Mouse (Mus musculus) heart, embryonic 12.5 days (tissue): ENCODE measurements at regions not wholly inside any gene's neighbourhood (a gene's known extent, or its start where the extent isn't known, plus 50 kb on each side); places are given as distances from the start of the nearest gene placed in this dataset.
A peak's percentile ranks its signal among the peaks of the same experiment; 100 is the strongest.
"Not testable (repeated sequence)": the region's sequence is repeated elsewhere in the genome, so short reads cannot be mapped to it uniquely, and the experiment has no call there.

Experiments
- ATAC-seq: fragments of 200-750 bp; cut with Nextera tagmentation; 2 replicates; pipeline ENCODE4 v1.8.0; 2017; ENCODE audit warnings: moderate TSS enrichment, moderate library complexity; ENCODE audit not compliant: insufficient number of reproducible peaks, low FRiP score
- H3K27ac ChIP-seq: fragments of 300-500 bp; sonication (generic); 2 replicates; pipeline ENCODE4 v1.5.1; 2016; ENCODE audit warnings: mild to moderate bottlenecking, moderate library complexity; ENCODE audit not compliant: poor library complexity, severe bottlenecking
- H3K27me3 ChIP-seq: fragments of 300-500 bp; sonication (generic); replicated peaks from 2 replicates; pipeline ENCODE4 v1.6.1; 2016; ENCODE audit warnings: mild to moderate bottlenecking, moderate library complexity
- H3K36me3 ChIP-seq: fragments of 300-500 bp; sonication (generic); 2 replicates; pipeline ENCODE4 v1.6.1; 2016; ENCODE audit warnings: mild to moderate bottlenecking, moderate library complexity
- H3K4me1 ChIP-seq: fragments of 300-500 bp; sonication (generic); replicated peaks from 2 replicates; pipeline ENCODE4 v1.6.1; 2016; ENCODE audit warnings: mild to moderate bottlenecking
- H3K4me2 ChIP-seq: fragments of 300-500 bp; sonication (generic); 2 replicates; pipeline ENCODE4 v1.6.1; 2016; ENCODE audit warnings: mild to moderate bottlenecking, moderate library complexity
- H3K4me3 ChIP-seq: fragments of 300-500 bp; sonication (generic); 2 replicates; pipeline ENCODE4 v1.5.1; 2016; ENCODE audit warnings: mild to moderate bottlenecking
- H3K9ac ChIP-seq: fragments of 300-500 bp; sonication (generic); 2 replicates; pipeline ENCODE4 v1.6.1; 2016; ENCODE audit warnings: mild to moderate bottlenecking, moderate library complexity
- H3K9me3 ChIP-seq: fragments of 300-500 bp; sonication (generic); replicated peaks from 2 replicates; pipeline ENCODE4 v1.6.1; 2016; ENCODE audit warnings: mild to moderate bottlenecking, moderate library complexity
- WGBS: fragments of 180-500 bp; shearing (Covaris S2); methylation state at CpG from one replicate; pipeline ENCODE4 v1.1.7; 2016; 5-methylcytosine and 5-hydroxymethylcytosine counted together

GRCm38 (mm10) chrX:12296264-12297053 lies 136.3 kb upstream of the Bcor start:
- no peak overlapping the region for H3K9ac ChIP-seq
- ATAC-seq = no peak
- 50% methylated on average over 9 of the region's 9 CpGs for WGBS

GRCm38 (mm10) chrX:12298609-12299008 lies 138.5 kb upstream of the Bcor start:
- 78% methylated on average over 5 of the region's 5 CpGs for WGBS

More at GRCm38 (mm10) chrX:12296264-12297053, 136.3 kb upstream of the Bcor start:
- no peaks in the 10 kb centered on the region for H3K9me3 ChIP-seq
- H3K27me3 ChIP-seq = peaks cover 32% of the 10 kb centered on the region
- 0 out of 2 replicates have a peak, but pooled peaks cover 8% of the 10 kb centered on the region for H3K4me1 ChIP-seq
- no peak overlapping the region for H3K27ac ChIP-seq
- no peak overlapping the region for H3K4me2 ChIP-seq
- no peak overlapping the region for H3K4me3 ChIP-seq
- H3K36me3 ChIP-seq = no peaks in the 10 kb centered on the region

DNA sequence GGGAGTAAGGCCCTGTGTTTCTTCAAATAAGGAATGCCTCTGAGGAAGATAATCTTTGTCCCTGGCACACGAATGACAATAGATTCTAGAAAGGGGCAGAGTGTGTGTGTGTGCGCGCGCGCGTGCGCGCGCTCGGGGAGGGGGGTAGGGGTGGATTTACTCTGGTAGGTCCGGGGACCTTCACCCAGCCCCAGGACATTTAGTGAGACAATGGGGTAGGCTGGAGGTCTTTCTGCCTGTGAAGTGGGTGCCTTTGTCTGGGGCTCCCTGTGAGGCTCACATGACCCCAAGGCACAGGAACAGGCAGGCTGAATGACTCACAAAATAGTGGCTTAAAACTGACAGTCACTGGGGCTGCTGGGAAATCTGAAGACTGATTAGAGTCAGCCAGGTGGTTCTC lies 139.1 kb upstream of the Bcor start:
- Histone ChIP-seq H3K36me3 (no peaks in the 10 kb centered on the region), H3K9me3 (no peaks in the 10 kb centered on the region)
- WGBS = 84% methylated on average over 11 of the region's 11 CpGs

More at GRCm38 (mm10) chrX:12298609-12299008, 138.5 kb upstream of the Bcor start:
- Histone ChIP-seq H3K4me2 (no peak overlapping the region), H3K9ac (no peak overlapping the region), H3K27ac (no peak overlapping the region), H3K4me3 (no peak overlapping the region), H3K36me3 (no peaks in the 10 kb centered on the region), H3K9me3 (no peaks in the 10 kb centered on the region), H3K4me1 (0 out of 2 replicates have a peak, but pooled peaks cover 8% of the 10 kb centered on the region), H3K27me3 (peaks cover 16% of the 10 kb centered on the region)
- no peak for ATAC-seq

DNA sequence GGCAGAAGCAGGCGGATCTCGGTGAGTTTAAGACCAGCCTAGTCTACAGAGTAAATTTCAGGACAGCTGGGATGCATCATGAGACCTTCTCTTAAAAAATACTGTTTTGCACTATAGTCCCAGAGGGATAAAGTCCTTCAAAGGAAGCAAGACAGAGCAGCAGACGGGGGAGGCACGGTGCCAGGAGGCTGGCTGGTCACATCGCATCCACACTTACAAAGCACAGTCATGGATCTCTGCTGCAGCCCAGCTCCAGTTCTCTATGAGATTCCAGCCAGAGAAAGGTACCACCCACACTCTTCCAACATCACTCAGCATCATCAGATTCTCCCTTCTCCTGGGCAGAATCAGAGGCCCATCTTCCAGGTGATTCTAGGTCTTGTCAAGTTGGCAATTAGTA lies 144.5 kb upstream of the Bcor start:
- Histone ChIP-seq H3K27ac (no peak overlapping the region), H3K9ac (no peak overlapping the region), H3K36me3 (no peaks in the 10 kb centered on the region), H3K4me1 (no peaks in the 10 kb centered on the region), H3K9me3 (no peaks in the 10 kb centered on the region), H3K4me3 (no peak overlapping the region), H3K27me3 (no peaks in the 10 kb centered on the region; the same call in 1 of the 2 replicates), H3K4me2 (no peak overlapping the region)
- no peak for ATAC-seq
- 63% methylated on average over 5 of the region's 5 CpGs for WGBS

More for the DNA sequence above, 139.1 kb upstream of the Bcor start:
- Histone ChIP-seq H3K4me1 (0 out of 2 replicates have a peak, but pooled peaks cover 8% of the 10 kb centered on the region), H3K4me2 (no peak overlapping the region), H3K9ac (no peak overlapping the region), H3K4me3 (no peak overlapping the region), H3K27ac (no peak overlapping the region), H3K27me3 (peaks cover 13% of the 10 kb centered on the region)
- no peak for ATAC-seq

DNA sequence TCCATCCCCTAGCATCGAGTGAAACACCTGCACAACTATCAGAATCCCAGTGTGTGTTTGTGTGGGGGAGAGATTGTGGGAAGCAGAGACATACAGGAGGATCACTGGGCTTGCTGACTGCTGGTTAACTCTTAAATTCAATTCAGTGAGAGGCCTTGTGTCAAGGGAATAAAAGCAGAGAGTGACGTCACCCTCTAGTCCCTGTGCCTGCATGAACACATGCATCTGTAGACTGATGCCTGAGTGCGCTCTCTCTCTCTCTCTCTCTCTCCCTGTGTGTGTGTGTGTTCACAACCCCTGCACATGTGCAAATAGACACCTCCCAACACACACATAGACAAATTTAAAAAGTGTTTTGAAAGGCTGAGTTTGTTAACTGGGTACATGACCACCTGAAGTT lies 146.8 kb upstream of the Bcor start:
- 63% methylated on average over 3 of the region's 3 CpGs for WGBS
- no peaks in the 10 kb centered on the region for H3K4me1 ChIP-seq
- no peaks in the 10 kb centered on the region for H3K36me3 ChIP-seq
- H3K4me3 ChIP-seq = no peak overlapping the region
- no peaks in the 10 kb centered on the region for H3K9me3 ChIP-seq
- H3K27me3 ChIP-seq = no peaks in the 10 kb centered on the region; the same call in 1 of the 2 replicates
- no peak overlapping the region for H3K27ac ChIP-seq
- ATAC-seq = no peak
- H3K9ac ChIP-seq = no peak overlapping the region
- no peak overlapping the region for H3K4me2 ChIP-seq

DNA sequence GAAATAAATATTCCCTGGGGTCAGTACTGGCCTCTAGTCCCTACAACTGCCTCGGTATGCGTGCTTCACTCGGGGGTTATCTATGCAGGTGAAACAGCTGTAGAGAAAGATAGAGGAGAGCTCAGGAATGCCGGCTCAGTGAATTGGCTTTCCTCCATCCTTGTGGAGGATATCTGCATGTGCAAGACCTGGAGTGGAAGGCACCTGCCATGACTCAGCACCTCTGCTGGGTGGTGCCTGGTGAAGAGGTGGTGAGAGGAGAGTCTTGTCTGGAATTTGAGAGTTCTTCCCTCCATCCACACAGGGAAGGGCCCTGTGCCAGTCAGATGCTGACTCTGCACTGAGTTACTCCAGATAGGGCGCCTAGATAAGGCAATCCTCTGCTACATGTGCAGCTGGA lies 152.4 kb upstream of the Bcor start:
- Histone ChIP-seq H3K9ac (no peak overlapping the region), H3K36me3 (no peaks in the 10 kb centered on the region), H3K4me2 (no peak overlapping the region), H3K4me3 (no peak overlapping the region), H3K27ac (no peak overlapping the region), H3K27me3 (no peaks in the 10 kb centered on the region; the same call in 1 of the 2 replicates), H3K4me1 (0 out of 2 replicates have a peak, but pooled peaks cover 5% of the 10 kb centered on the region), H3K9me3 (0 out of 2 replicates have a peak, but pooled peaks cover 5% of the 10 kb centered on the region)
- ATAC-seq = peak; percentile 68
- 41% methylated on average over 5 of the region's 5 CpGs for whole genome bisulfite sequencing

DNA sequence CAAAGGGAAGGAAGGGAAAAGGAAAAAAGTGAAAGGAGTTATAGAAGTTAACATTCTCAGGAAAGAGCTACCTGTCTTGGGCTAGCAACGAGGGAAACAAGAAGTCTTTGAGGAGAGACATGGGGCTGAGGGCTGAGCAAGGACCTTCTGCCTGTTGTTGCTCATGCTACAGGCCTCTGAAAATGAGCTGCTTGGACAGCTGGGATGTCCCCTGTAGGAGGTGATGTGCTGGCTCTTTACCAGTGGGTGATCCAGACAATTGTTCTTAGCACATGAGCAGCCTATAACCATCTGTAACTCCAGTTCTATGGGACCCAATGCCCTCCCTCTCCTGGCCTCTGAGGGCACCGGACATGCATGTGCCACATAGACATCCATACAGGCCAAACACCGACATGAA lies 155.5 kb upstream of the Bcor start:
- Histone ChIP-seq H3K4me1 (0 out of 2 replicates have a peak, but pooled peaks cover 5% of the 10 kb centered on the region), H3K4me3 (no peak overlapping the region), H3K27ac (no peak overlapping the region), H3K4me2 (no peak overlapping the region), H3K36me3 (no peaks in the 10 kb centered on the region), H3K27me3 (no peaks in the 10 kb centered on the region), H3K9me3 (0 out of 2 replicates have a peak, but pooled peaks cover 5% of the 10 kb centered on the region), H3K9ac (no peak overlapping the region)
- no peak for ATAC-seq
- WGBS = 90% methylated on average over 3 of the region's 3 CpGs

DNA sequence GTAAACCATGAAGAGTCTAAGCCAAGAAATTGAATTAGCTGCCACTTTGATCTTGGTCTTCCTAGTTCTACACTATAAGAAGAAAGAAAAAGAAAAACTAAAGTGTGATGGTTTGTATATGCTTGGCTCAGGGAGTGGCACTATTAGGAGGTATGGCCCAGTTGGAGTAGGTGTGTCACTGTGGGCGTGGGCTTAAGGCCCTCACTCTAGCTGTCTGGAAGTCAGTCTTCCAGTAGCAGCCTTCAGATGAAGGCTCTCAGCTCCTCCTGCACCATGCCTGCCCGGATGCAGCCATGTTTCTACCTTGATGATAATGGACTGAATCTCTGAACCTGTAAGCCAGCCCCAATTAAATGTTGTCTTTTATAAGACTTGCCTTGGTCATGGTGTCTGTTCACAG lies 157.3 kb upstream of the Bcor start:
- not testable (repeated sequence) for H3K9ac ChIP-seq, H3K36me3 ChIP-seq, ATAC-seq, H3K9me3 ChIP-seq, H3K4me3 ChIP-seq, H3K27ac ChIP-seq, H3K4me1 ChIP-seq, H3K27me3 ChIP-seq, H3K4me2 ChIP-seq
- 82% methylated on average over 2 of the region's 2 CpGs for WGBS

- no peaks in the 10 kb centered on the region for H3K27me3 ChIP-seq
- ATAC-seq = no peak
- no peak overlapping the region for H3K4me2 ChIP-seq
- no peak overlapping the region for H3K27ac ChIP-seq
- 42% methylated on average over 4 of the region's 4 CpGs for WGBS
- H3K9me3 ChIP-seq = 0 out of 2 replicates have a peak, but pooled peaks cover 5% of the 10 kb centered on the region
- no peak overlapping the region for H3K4me3 ChIP-seq
- no peaks in the 10 kb centered on the region for H3K4me1 ChIP-seq
- no peak overlapping the region for H3K9ac ChIP-seq
- no peaks in the 10 kb centered on the region for H3K36me3 ChIP-seq
Observed at GRCm38 (mm10) chrX:12318848-12319651, 158.9 kb upstream of the Bcor start.

DNA sequence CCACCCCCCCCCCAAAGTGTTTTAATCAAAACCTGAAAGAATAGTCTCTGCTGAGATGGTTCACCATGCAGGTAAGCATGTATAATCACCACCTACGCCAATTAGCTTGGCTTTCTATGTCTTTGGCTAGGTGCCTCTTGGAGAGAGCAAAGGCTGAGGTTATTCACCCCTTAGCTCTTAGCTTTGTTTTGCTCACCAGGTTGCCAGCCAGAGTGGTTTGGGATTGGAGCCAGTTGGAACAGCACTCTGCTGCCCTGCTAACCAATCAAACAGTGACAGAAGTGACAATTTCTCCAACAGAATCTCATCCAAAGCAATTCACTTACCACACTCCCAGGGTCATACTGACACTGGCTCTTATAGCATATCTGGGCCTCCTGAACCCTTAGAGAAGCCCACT lies 162.3 kb upstream of the Bcor start:
- H3K9me3 ChIP-seq = 0 out of 2 replicates have a peak, but pooled peaks cover 4% of the 10 kb centered on the region
- WGBS = 75% methylated on average over 1 of the region's 1 CpGs
- no peaks in the 10 kb centered on the region for H3K36me3 ChIP-seq
- ATAC-seq = no peak
- H3K4me1 ChIP-seq = no peaks in the 10 kb centered on the region
- H3K9ac ChIP-seq = no peak overlapping the region
- no peak overlapping the region for H3K4me3 ChIP-seq
- H3K27ac ChIP-seq = no peak overlapping the region
- H3K27me3 ChIP-seq = no peaks in the 10 kb centered on the region
- no peak overlapping the region for H3K4me2 ChIP-seq

DNA sequence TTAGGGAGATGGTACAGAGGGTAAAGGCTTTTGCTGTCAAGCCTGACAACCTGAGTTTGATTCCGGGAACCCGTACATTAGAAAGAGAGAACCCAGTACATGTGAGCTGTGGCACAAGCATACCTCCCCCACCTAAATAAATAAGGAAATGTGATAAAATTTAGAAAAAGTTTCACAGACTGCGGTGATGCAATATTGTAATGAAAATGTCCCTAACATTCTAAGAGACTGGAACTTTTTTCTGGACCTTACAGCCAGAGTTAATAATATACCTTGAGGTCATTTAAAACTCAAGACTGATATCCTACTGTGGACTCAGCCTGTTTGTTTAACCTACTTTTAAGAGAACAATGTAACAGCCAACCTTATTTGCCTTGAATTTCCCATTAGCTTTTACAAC lies 163.1 kb upstream of the Bcor start:
- Histone ChIP-seq H3K4me2 (no peak overlapping the region), H3K27ac (no peak overlapping the region), H3K4me3 (no peak overlapping the region), H3K36me3 (no peaks in the 10 kb centered on the region), H3K9ac (no peak overlapping the region), H3K27me3 (no peaks in the 10 kb centered on the region), H3K9me3 (0 out of 2 replicates have a peak, but pooled peaks cover 4% of the 10 kb centered on the region), H3K4me1 (no peaks in the 10 kb centered on the region)
- WGBS = 85% methylated on average over 3 of the region's 3 CpGs
- ATAC-seq = no peak
